Mouse (Mus musculus): ENCODE measurements around the gene Setd2.

DNA sequence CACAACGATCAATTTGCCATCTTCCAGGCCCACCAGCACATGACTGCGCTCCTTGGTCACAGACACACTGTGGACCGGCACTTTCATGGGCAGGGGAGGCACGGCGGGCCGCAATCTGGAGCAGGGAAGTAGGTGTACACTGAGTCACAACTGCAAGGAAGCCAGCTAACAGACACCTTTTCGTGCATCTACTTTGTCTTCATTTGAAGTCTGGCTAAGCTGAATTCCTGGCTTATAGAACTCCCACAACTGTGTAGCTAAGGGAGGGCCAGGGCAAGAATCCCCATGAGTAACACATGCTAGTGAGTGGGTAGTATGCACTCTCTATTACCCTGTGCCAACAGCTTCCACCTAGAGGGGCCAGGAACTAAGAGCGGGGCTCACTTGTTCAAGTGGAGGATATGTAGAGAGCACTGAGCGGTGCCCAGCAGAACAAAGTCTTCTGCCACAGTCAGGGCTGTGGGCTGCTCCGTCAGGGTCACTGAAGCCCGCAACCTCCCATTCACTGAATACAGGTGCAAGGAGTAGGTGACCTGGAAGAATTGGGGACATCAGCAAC lies 93.0 kb downstream of the Setd2 start:
- TF ChIP-seq CTCF (IDR thresholded peaks at IDR 0.05; ENCODE audit: low read depth, low read length) (no peak), POLR2A (IDR thresholded peaks at IDR 0.05; ENCODE audit: extremely low read depth, insufficient read depth, low read length) (no peak)
